Mouse (Mus musculus) liver, embryonic 11.5 days (tissue): Measurements from ENCODE around the gene Them5. TPM values are rescaled to one million over a fixed set of nuclear protein-coding genes. Genes with fewer than 3 reads are reported as not detected.

Experiments
- ATAC-seq: fragments of 200-750 bp; cut with Nextera tagmentation; replicated peaks from 2 replicates; pipeline ENCODE4 v1.8.0; 2017; ENCODE audit warnings: moderate number of reproducible peaks, mild to moderate bottlenecking, moderate TSS enrichment, moderate library complexity; ENCODE audit not compliant: low FRiP score
- DNase-seq: peaks from one replicate; pipeline ENCODE4 v3.0.0-alpha.2; 2017; ENCODE audit warnings: low spot score
- H3K27ac ChIP-seq: fragments of 300-500 bp; sonication (generic); 2 replicates; pipeline ENCODE4 v1.5.1; 2014; ENCODE audit warnings: mild to moderate bottlenecking, low read depth, low read length, control low read depth
- H3K27me3 ChIP-seq: fragments of 300-500 bp; sonication (generic); replicated peaks from 2 replicates; pipeline ENCODE4 v1.6.1; 2014; ENCODE audit warnings: low read length, mixed read lengths; ENCODE audit not compliant: control insufficient read depth, insufficient read depth
- H3K36me3 ChIP-seq: fragments of 300-500 bp; sonication (generic); 2 replicates; pipeline ENCODE4 v1.6.1; 2014; ENCODE audit warnings: mild to moderate bottlenecking, low read length, moderate library complexity, mixed read lengths; ENCODE audit not compliant: control insufficient read depth, insufficient read depth
- H3K4me1 ChIP-seq: fragments of 300-500 bp; sonication (generic); replicated peaks from 2 replicates; pipeline ENCODE4 v1.6.1; 2014; ENCODE audit warnings: low read length, mixed read lengths; ENCODE audit not compliant: control insufficient read depth, insufficient read depth
- H3K4me2 ChIP-seq: fragments of 300-500 bp; sonication (generic); 2 replicates; pipeline ENCODE4 v1.6.1; 2014; ENCODE audit warnings: mild to moderate bottlenecking, control low read depth, moderate library complexity
- H3K4me3 ChIP-seq: fragments of 300-500 bp; sonication (generic); 2 replicates; pipeline ENCODE4 v1.5.1; 2014; ENCODE audit warnings: low read depth, low read length, control low read depth
- H3K9ac ChIP-seq: fragments of 300-500 bp; sonication (generic); 2 replicates; pipeline ENCODE4 v1.6.1; 2014; ENCODE audit warnings: low read depth, low read length, control low read depth
- H3K9me3 ChIP-seq: fragments of 300-500 bp; sonication (generic); 2 replicates; pipeline ENCODE4 v1.6.1; 2016; ENCODE audit warnings: low read length, inconsistent platforms, mixed read lengths; ENCODE audit not compliant: control insufficient read depth
- WGBS: fragments of 180-500 bp; shearing (Covaris S2); extraction: QIAGEN DNeasy Blood & Tissue Kit; methylation state at CpG from one replicate; pipeline ENCODE4 v1.1.7; 2014; 5-methylcytosine and 5-hydroxymethylcytosine counted together
- polyA plus RNA-seq: library from polyadenylated mRNA; unstranded; fragments of >200 nt; fragmentation: Nextera tagmentation; extraction: Ambion mirVana; gene quantifications from 2 replicates; pipeline ENCODE4 v1.2.1, GENCODE M21; 2014

Them5 gene
- polyA plus RNA-seq, 1 experiment from 2014 or later = not detected

DNA sequence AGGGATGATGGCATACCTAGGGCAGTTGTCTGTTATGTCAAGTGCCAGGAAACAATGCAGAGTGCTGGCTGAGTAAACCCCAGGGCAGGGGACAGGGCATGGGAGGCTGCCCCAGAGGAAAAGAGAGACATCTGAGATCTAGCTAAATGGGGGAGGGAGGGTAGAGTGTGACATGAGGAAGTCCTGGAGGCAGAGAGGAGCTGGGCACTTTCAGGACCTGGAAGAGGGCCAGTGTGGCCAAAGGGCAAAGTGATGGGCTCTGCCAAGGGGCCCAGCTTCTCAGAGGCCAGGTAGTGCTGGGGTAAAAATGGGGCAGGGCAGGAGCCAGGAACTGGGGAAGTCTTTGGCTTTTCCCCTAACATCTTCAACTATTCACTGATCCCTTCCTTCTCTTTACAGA, 32.7 kb downstream of the Them5 start:
- H3K9me3 ChIP-seq = no peaks in the 10 kb centered on the region
- no peak for ATAC-seq

DNA sequence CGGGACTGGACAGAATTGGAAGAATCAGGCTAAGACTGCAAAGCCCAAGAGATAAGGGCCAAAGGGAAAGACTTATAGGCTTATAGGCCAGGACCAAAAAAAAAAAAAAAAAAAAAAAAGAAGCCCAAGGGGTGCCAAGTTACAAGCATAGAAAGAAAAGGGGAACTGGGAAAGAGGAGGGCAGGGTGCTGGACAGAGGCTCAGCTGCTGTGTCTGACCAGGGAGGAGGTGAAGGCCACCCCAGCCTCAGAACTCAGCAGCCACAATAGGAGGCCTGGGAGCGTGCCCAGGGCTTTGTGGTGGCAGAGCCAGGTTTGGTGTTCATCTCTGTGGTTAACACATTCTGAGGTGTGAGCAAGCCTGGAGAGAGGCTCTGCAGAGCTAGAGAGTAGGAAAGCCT, 33.2 kb downstream of the Them5 start:
- 54% methylated on average over 2 of the region's 2 CpGs for WGBS

More for the DNA sequence above, 32.7 kb downstream of the Them5 start:
- Histone ChIP-seq H3K4me3 (no peak overlapping the region), H3K36me3 (no peaks in the 10 kb centered on the region), H3K4me1 (no peaks in the 10 kb centered on the region; the same call in 1 of the 2 replicates), H3K4me2 (no peak overlapping the region), H3K27me3 (peaks cover 15% of the 10 kb centered on the region), H3K27ac (no peak overlapping the region), H3K9ac (no peak overlapping the region)
- no peak for DNase-seq

GRCm38 (mm10) chr3:94375861-94376260, 34.0 kb downstream of the Them5 start:
- Histone ChIP-seq H3K27me3 (peaks cover 15% of the 10 kb centered on the region), H3K27ac (no peak overlapping the region), H3K36me3 (no peaks in the 10 kb centered on the region), H3K4me2 (no peak overlapping the region), H3K4me3 (no peak overlapping the region), H3K4me1 (no peaks in the 10 kb centered on the region; the same call in 1 of the 2 replicates), H3K9ac (no peak overlapping the region), H3K9me3 (no peaks in the 10 kb centered on the region)
- no peak for ATAC-seq
- no peak for DNase-seq
- 30% methylated on average over 5 of the region's 5 CpGs for WGBS

More for the DNA sequence above, 33.2 kb downstream of the Them5 start:
- Histone ChIP-seq H3K4me2 (no peak overlapping the region), H3K36me3 (no peaks in the 10 kb centered on the region), H3K4me3 (no peak overlapping the region), H3K9me3 (no peaks in the 10 kb centered on the region), H3K27me3 (peaks cover 15% of the 10 kb centered on the region), H3K27ac (no peak overlapping the region), H3K9ac (no peak overlapping the region), H3K4me1 (no peaks in the 10 kb centered on the region; the same call in 1 of the 2 replicates)
- DNase-seq (no peak), ATAC-seq (no peak)

DNA sequence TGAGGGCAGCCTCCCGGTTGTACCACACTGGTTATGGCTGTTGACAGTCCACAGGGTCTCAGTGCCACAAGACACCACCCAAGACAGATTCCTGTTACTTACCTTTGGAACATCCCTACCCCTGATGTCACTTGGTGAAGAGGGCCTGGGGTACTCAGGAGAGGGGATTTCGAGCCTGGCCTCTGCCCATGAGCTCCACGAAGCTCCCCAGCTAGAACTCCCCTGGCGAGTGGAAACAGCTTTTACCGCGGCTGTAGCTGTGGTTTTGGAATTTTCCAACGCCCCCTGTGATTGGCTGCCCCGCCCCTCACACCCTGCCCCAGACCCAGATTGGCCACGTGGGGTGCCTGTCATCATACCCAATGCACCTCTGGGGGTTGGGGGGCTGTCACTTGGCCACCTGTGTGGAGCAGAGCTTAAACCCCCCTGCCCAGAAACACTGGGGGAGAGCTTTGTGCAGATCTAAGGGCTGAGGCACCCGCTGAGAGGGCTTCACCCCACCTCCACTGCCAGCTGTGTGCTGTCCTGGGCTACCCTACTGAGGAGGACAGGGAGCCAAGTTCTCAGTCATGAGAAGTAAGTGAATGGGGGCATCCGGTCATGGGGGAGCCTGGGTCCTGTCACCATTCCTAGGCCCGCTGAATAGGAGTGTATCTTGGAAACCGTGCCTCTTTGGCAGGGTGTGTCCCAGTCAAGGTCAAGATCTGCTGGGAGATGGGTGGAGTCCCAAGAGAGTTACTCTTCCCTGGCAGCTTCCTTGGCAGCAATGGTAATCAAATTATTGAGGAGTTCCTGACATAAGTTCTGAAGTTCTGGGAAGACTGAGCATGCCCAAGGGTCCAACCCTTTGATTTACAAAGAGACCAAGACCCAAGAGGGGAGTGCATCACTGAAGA, 35.4 kb downstream of the Them5 start:
- H3K27me3 ChIP-seq = peaks cover 15% of the 10 kb centered on the region
- no peak for DNase-seq
- WGBS = 14% methylated on average over 13 of the region's 13 CpGs

DNA sequence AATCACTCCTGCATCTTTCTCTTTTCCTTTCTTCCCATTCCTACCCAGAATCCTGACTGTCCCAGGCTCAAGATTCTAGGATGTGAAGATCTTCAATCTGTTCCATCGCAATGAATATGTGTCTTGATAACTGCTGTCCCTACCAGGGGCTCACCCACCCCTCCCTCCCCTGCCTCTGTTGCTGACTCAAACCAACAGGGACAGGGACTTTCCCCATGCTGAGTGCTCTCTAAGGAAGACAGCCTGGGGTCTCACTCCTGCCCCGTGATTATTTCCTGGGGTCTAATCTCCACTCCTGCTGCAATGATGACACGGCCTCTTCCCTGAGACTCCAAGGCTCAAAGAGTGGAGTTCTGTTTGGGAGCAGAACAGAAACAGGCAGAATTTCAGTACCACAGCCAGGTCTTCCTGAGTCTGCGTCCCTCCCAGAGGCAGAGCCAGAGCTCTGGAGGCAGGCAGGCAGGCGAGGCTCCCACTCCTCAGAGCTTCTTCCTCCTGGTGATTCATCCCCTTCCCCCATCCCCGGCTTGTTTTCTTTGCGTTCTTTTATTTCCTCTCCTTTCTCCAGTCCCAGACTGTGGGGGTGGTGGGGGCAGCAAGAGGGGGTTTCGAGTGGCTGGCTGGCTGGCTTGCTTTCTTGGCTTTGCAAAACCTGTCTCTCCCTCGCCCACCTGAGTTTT, 38.1 kb downstream of the Them5 start:
- Histone ChIP-seq H3K9ac (no peak overlapping the region), H3K27me3 (peaks cover under 1% of the 10 kb centered on the region; the same call in 1 of the 2 replicates), H3K4me2 (no peak overlapping the region), H3K27ac (no peak overlapping the region), H3K9me3 (no peaks in the 10 kb centered on the region), H3K36me3 (no peaks in the 10 kb centered on the region), H3K4me3 (no peak overlapping the region), H3K4me1 (no peaks in the 10 kb centered on the region)
- WGBS = 25% methylated on average over 9 of the region's 9 CpGs
- ATAC-seq = no peak
- no peak for DNase-seq

More for the DNA sequence above, 35.4 kb downstream of the Them5 start:
- H3K9ac ChIP-seq = no peak overlapping the region
- no peak overlapping the region for H3K27ac ChIP-seq
- H3K4me2 ChIP-seq = no peak overlapping the region
- H3K9me3 ChIP-seq = no peaks in the 10 kb centered on the region
- no peaks in the 10 kb centered on the region for H3K36me3 ChIP-seq
- H3K4me1 ChIP-seq = no peaks in the 10 kb centered on the region; the same call in 1 of the 2 replicates
- ATAC-seq = no peak
- H3K4me3 ChIP-seq = no peak overlapping the region

- Histone ChIP-seq H3K9ac (no peak overlapping the region), H3K4me3 (no peak overlapping the region), H3K9me3 (no peaks in the 10 kb centered on the region), H3K27ac (no peak overlapping the region), H3K36me3 (no peaks in the 10 kb centered on the region), H3K4me2 (no peak overlapping the region), H3K4me1 (no peaks in the 10 kb centered on the region), H3K27me3 (no peaks in the 10 kb centered on the region)
- WGBS = 41% methylated on average over 5 of the region's 5 CpGs
- ATAC-seq (no peak), DNase-seq (no peak)
Measured at GRCm38 (mm10) chr3:94382308-94382707, 40.4 kb downstream of the Them5 start.

DNA sequence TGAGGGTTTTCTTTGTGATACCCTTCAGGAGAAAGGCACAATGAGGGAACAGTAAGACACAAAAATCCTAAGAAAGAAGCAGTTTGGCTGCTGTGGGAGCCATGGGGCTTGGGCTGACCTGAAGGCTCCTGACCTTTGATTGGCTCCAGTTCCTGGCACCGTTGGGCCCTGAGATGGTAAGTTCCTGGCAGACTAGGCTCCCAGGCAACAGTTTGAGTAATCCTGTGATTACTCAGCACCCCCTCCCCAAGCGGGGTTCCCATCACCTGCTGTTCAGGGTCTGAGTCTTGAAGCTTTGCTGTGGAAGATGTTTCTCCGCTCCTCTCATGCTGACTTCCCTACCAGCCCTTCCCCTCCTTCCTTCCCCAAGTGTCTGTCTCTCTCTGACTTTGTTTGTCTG, 41.6 kb downstream of the Them5 start:
- Histone ChIP-seq H3K9ac (no peak overlapping the region), H3K4me3 (no peak overlapping the region), H3K9me3 (no peaks in the 10 kb centered on the region), H3K36me3 (no peaks in the 10 kb centered on the region), H3K27me3 (no peaks in the 10 kb centered on the region), H3K27ac (no peak overlapping the region), H3K4me1 (no peaks in the 10 kb centered on the region), H3K4me2 (no peak overlapping the region)
- no peak for ATAC-seq
- no peak for DNase-seq
- WGBS = 49% methylated on average over 3 of the region's 3 CpGs

DNA sequence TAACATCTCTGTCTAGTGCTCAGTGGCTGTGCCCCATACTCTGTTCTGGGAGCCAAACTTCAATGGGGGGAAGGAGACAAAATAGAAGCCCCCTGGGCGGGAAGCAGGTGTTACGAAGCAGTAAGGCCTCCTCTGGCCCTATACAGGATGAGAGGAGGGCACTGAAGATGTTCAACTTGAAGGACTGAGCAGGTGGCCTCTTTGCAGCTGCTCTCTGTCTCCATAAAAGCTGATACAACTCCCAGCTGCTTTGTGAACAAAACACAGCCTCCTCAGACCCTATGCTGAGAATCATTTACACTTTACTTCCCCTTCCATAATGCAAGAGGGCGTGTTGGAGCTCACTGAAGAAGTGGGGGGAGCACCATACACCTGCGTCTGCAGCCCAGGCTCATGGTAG, 44.8 kb downstream of the Them5 start:
- Histone ChIP-seq H3K9me3 (no peaks in the 10 kb centered on the region), H3K36me3 (no peaks in the 10 kb centered on the region), H3K27ac (no peak overlapping the region), H3K4me1 (no peaks in the 10 kb centered on the region), H3K9ac (no peak overlapping the region), H3K27me3 (no peaks in the 10 kb centered on the region), H3K4me2 (no peak overlapping the region), H3K4me3 (no peak overlapping the region)
- 56% methylated on average over 4 of the region's 4 CpGs for WGBS
- no peak for DNase-seq
- no peak for ATAC-seq
